Mouse (Mus musculus) 3134 (cell line): ENCODE results near the gene Pfdn6.
A peak's percentile ranks its signal among the peaks of the same experiment; 100 is the strongest.
"Not testable (repeated sequence)": the region's sequence is repeated elsewhere in the genome, so short reads cannot be mapped to it uniquely, and the experiment has no call there.

ENCODE experiments used
- DNase-seq: peaks from one replicate; pipeline ENCODE4 v3.0.0-alpha.2; 2011; ENCODE audit warnings: low spot score; ENCODE audit not compliant: insufficient read length; ENCODE audit errors: extremely low read depth

The Pfdn6 gene

GRCm38 (mm10) chr17:33956336-33956735, 16.2 kb upstream of the Pfdn6 start:
- no peak for DNase-seq

GRCm38 (mm10) chr17:33955555-33956214, 15.5 kb upstream of the Pfdn6 start, which contains the start of the genes Vps52 and Rps18:
Vps52 (plus strand) TSS chr17:33955812.
Rps18 (minus strand) TSS chr17:33956001.
- peak; percentile 90 for DNase-seq

GRCm38 (mm10) chr17:33954646-33955554, 14.8 kb upstream of the Pfdn6 start:
- DNase-seq: no peak

GRCm38 (mm10) chr17:33953961-33954565, 13.9 kb upstream of the Pfdn6 start:
- DNase-seq: no peak

- no peak for DNase-seq
These were observed 13.2 kb upstream of the Pfdn6 start for GRCm38 (mm10) chr17:33953310-33953709.

GRCm38 (mm10) chr17:33952879-33953278, 12.7 kb upstream of the Pfdn6 start:
- no peak for DNase-seq

GRCm38 (mm10) chr17:33952015-33952414, 11.9 kb upstream of the Pfdn6 start:
- DNase-seq: not testable (repeated sequence)

GRCm38 (mm10) chr17:33951021-33951946, 11.1 kb upstream of the Pfdn6 start, which contains the start of gene B3galt4:
B3galt4 (minus strand) TSS chr17:33951488.
- DNase-seq: peak; percentile 66

GRCm38 (mm10) chr17:33950131-33950625, 10.0 kb upstream of the Pfdn6 start:
- no peak for DNase-seq

- DNase-seq: no peak
These were observed 8.9 kb upstream of the Pfdn6 start for GRCm38 (mm10) chr17:33948905-33949537.

GRCm38 (mm10) chr17:33948090-33948904, 8.2 kb upstream of the Pfdn6 start:
- DNase-seq: no peak

- DNase-seq: no peak
These were observed 7.4 kb upstream of the Pfdn6 start for GRCm38 (mm10) chr17:33947430-33948089.

- DNase-seq: no peak
These were observed 3.3 kb upstream of the Pfdn6 start for GRCm38 (mm10) chr17:33943454-33943853.

GRCm38 (mm10) chr17:33941381-33941780, 1.2 kb upstream of the Pfdn6 start:
- DNase-seq: no peak

GRCm38 (mm10) chr17:33940981-33941380, 838 bp upstream of the Pfdn6 start:
- peak; percentile 60 for DNase-seq

GRCm38 (mm10) chr17:33938783-33939182, 1.4 kb downstream of the Pfdn6 start:
- no peak for DNase-seq

GRCm38 (mm10) chr17:33936993-33937392, 3.1 kb downstream of the Pfdn6 start:
- no peak for DNase-seq

- DNase-seq: no peak
These were observed 4.6 kb downstream of the Pfdn6 start for GRCm38 (mm10) chr17:33935422-33936055.
